Mouse (Mus musculus): Measurements from ENCODE around the gene Eif3m. TPM values are rescaled to one million over a fixed set of nuclear protein-coding genes. Genes with fewer than 3 reads are reported as not detected.

Eif3m gene
- total RNA-seq, 2 experiments from 2014 or later = 100 to 102 TPM

DNA sequence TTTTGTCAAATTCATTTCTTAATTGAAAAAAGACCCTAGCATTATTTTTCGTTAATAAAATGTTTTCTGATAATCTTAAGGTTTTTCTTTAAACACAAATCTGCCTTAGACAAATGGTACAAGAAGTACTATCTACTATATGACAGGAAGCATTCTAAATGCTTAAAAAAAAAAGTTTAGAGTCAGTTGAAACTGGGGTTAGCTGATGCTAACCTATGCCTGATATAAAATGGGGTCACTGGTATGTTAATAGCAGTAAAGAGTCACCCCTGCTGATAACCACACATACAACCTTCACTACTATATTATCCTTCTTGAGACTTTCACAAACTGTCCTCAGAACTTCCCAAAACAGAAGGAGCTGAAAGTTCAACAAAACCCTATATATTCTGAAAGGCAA is 2.6 kb upstream of the Eif3m start:
- intact Hi-C loops (cut with DNase I; ENCODE audit: low total_unique reads) = no loop called here
- no peak for DNase-seq

DNA sequence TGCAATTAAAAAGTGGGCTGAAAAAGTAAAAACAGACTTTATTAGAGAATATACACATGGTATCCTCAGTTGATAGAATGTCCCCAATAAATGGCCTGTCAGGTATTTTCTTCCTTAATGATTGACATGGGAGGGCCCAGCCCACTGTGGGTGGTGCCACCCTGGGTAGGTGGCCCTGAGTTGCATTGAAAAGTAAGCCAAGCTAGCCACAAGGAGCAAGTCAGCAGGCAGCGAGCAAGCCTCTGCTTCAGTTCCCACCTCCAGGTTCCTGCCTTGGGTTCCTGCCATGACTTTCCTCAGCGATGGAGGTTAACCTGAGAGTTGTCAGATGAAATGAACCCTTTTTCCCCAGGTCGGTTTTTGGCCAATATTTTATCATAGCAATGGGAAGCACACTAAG is 922 bp upstream of the Eif3m start:
- intact Hi-C loops (cut with DNase I; ENCODE audit: low total_unique reads) = no loop called here
- DNase-seq = no peak

DNA sequence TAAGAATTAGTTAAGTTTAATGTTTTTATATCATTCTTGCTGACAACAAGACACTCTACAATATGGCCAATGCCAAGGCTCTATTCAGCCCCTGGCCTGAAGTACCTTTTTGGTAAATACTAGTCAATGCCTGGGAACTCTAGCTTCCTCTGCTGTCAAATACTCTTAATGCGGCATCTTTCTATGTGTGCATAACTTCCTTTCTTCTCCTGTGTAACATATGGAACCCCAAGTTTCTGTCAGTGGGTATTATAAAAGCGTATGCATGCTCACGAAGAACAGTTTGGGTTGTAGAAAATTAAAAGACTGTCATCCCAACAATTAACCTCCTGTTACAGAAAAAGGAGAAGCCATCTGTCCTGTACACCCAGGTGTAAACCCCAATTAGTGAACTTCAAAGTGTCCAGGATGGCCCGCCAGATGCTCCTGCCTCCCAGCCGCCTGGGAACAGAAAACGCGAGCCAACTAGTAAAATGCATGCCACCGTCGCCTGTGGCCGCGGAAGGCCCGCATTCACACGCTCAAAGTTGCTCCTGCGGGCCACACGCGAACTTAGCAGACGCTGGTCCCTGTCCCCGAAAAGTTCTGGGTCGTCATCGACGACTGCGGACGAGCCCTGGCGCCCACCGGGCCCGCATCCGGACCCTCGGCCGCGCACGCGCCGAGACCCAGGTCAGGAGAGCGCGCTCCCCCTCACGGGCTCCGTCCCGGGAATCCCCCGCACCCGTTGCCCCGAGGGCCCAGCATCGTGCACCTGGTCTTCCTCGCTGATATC is 501 bp downstream of the Eif3m start:
- DNase-seq = no peak
- intact Hi-C loops (cut with DNase I; ENCODE audit: low total_unique reads) = no loop called here

DNA sequence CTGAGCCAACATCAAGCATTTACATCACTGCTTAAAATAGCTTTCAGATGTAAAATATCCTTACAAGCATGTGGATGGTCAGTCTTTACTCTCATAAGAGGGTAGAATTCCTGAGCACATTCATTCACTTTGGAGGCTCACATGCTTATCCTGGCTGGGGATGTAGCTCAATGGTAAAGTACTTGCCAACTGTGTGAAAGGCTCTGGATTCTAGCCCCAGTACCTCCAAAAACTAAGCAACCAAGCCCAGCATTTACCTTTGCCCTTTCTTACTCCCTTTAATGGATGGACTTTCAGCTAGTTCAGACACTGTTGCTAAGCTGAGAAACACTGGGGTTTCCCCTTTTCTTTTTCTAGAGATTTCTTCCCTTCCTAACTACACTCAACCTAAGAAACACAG is 9.6 kb downstream of the Eif3m start:
- intact Hi-C loops (cut with DNase I; ENCODE audit: low total_unique reads) = loop anchor here (5.0 kb wide), 1 partner anchor 340 kb away; no protein-coding TSS in a partner anchor

DNA sequence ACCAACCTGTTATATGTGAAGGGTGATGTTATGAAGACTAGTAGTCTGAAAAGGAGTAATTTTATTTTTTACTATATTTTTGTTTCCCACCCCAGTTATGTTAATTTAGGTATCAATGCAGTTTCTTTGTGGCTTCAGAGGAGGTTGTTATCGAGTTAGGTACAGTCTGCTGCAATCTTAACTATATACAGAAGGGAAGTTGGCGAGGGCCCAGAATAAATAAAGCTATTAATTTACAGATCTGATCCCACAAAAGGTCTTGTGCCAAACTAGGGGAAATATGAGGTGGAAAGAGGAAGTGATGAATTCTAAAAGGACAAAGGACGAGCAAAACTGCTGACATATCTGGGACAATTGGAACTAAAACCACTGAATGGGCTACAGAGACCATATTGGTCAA is 20.7 kb downstream of the Eif3m start:
- intact Hi-C loops (cut with DNase I; ENCODE audit: low total_unique reads) = no loop called here
- no peak for DNase-seq

More for the DNA sequence above, 9.6 kb downstream of the Eif3m start:
- no peak for DNase-seq

DNA sequence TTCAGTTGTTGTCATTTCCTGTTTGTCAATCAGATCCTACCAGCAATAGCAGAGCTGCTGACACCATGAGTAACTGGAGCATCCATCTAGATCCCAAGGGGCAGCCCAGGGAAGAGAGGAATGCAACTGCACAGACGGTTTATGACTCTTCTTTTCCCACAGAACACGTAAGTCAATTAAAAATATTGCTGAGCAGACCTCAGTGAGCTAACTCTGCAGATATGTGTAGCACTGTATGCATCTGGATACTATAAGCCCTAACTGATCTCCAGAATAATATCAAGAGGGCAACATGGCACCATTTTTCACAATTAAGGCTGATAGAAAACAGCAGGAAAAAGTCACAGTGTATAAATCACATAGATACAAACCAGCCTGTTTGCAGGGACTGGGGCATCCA is 22.4 kb downstream of the Eif3m start:
- no peak for DNase-seq
- intact Hi-C loops (cut with DNase I; ENCODE audit: low total_unique reads) = no loop called here

DNA sequence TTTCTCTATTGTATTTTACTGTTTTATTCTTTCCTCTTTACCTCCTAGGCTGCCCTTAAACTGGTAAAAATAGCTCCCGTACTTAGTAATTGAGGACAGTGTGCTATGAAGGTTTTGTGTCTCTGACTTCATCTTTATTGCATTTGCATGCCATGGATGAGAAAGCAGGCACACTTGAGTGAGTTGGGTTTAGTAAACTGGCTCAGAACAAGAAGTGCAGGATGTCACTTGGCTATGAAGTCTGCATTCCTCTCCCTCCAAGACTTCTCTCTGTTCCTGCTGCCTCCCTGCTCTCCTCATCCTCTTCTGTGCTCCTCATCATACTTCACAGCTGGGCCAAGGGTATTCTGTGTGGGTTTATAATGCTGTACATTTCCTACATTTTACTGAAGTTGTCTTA is 27.9 kb downstream of the Eif3m start:
- no peak for DNase-seq

DNA sequence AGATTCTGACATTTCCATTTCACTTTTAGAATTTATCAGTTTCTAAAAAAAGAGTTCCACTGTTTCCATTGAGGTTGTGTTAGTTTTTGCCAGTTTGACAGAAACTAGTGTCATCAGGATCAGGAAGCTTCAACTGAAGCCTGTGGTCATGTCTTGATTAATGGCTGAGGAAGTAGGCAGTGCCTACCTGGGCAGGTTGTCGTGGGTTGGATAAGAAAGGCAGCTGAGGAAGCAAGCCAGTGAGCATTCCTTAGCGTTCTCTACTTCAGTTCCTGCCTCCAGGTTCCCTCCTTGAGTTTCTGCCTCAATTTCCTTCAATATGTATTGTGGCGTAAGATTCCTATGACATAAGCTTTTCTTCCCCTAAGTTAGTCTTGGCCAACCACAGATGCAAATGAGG is 31.1 kb downstream of the Eif3m start:
- DNase-seq = no peak
- intact Hi-C loops (cut with DNase I; ENCODE audit: low total_unique reads) = no loop called here

More for the DNA sequence above, 27.9 kb downstream of the Eif3m start:
- intact Hi-C loops (cut with DNase I; ENCODE audit: low total_unique reads) = no loop called here

DNA sequence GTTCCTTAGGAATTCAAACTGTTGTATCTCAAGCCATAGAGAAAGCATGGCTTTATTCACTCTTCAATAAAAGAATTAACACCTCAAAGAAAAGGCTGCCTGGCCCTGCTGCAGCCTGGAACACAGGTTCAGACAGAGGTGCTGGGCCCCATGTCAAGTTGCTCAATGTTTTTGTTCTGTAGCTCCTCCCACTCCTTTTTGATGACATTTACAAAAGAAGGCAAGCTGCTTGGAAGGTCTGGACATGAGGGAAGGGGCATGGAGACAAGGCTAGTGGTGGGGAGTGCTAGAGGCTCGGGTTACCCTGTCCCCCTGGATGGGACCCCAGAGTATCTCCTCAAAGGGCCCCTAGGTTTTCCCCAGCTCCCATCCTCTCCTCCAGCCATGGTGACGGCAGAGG is 35.2 kb downstream of the Eif3m start:
- intact Hi-C loops (cut with DNase I; ENCODE audit: low total_unique reads) = no loop called here
- DNase-seq = no peak

DNA sequence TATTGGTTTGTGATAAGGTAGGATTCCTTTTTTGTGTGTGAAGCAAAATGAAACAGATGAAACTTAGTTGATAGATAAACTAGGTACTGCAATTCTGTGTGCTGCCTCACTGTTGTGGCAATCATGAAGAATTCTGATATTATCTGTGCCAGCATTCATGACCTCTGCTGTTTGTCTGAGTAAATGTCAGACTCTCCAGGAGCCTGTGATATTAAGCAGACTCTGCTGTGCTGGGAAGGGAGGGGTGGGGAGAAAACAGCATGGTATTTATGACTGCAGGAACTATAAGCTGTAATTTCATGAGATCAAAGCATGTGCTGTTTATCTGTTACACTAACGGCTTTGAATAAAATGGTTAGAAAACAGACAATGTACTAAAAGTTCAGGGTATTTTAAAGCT is 52.4 kb downstream of the Eif3m start:
- intact Hi-C loops (cut with DNase I; ENCODE audit: low total_unique reads) = no loop called here

More for the DNA sequence above, 52.4 kb downstream of the Eif3m start:
- DNase-seq = no peak

Other genes starting within 250 kb of the Eif3m start
- 10 to 100 TPM; 27.2 to 28.4 TPM for gene Qser1, start 200.3 kb downstream of the Eif3m start, total RNA-seq (2021)
- 1 to 10 TPM in 1 of 2 experiments, under 1 TPM in 1; 0.51 to 1.3 TPM for gene Prrg4, start 167.2 kb downstream of the Eif3m start, total RNA-seq (2021)
- gene Ccdc73, start 149.3 kb downstream of the Eif3m start, total RNA-seq (2021) = 1 to 10 TPM; 4.0 to 4.4 TPM
- not detected for gene Gm11060, start 74.9 kb upstream of the Eif3m start, total RNA-seq (2021)
- gene Wt1, start 109.4 kb upstream of the Eif3m start, total RNA-seq (2021) = not detected
- gene Them7, start 207.2 kb upstream of the Eif3m start, total RNA-seq (2021) = not detected

All from gastrocnemius, postnatal 14 days (tissue).